Mouse (Mus musculus): ENCODE measurements at regions not wholly inside any gene's neighbourhood (a gene's known extent, or its start where the extent isn't known, plus 50 kb on each side); places are given as distances from the start of the nearest gene placed in this dataset.
A peak's percentile ranks its signal among the peaks of the same experiment; 100 is the strongest.

GRCm38 (mm10) chr10:92389176-92389732 is 333.0 kb downstream of the Nedd1 start:
- no peak for DNase-seq (ENCODE audit: extremely low spot score in 1 of 2, low spot score in 2 of 2)
- H3K27ac ChIP-seq = no peak overlapping the region
- no peak overlapping the region for H3K4me3 ChIP-seq
- no peak for TF ChIP-seq CTCF (IDR thresholded peaks at IDR 0.05)
- intact Hi-C loops (cut with DNase I) = no loop called here

GRCm38 (mm10) chr10:92367126-92367525 is 355.1 kb downstream of the Nedd1 start:
- no peak for TF ChIP-seq CTCF (IDR thresholded peaks at IDR 0.05)
- intact Hi-C loops (cut with DNase I) = no loop called here
- Histone ChIP-seq H3K4me3 (no peak overlapping the region), H3K27ac (no peak overlapping the region)
- no peak for DNase-seq (ENCODE audit: extremely low spot score in 1 of 2, low spot score in 2 of 2)

- H3K27ac ChIP-seq = no peak overlapping the region
- intact Hi-C loops (cut with DNase I) = no loop called here
- no peak for TF ChIP-seq CTCF (IDR thresholded peaks at IDR 0.05)
- no peak for DNase-seq (ENCODE audit: extremely low spot score in 1 of 2, low spot score in 2 of 2)
- no peak overlapping the region for H3K4me3 ChIP-seq
Observed at GRCm38 (mm10) chr10:92356738-92357137, 365.5 kb downstream of the Nedd1 start.

GRCm38 (mm10) chr10:92349043-92349442 is 373.2 kb downstream of the Nedd1 start:
- no peak overlapping the region for H3K27ac ChIP-seq
- intact Hi-C loops (cut with DNase I) = no loop called here
- DNase-seq (ENCODE audit: extremely low spot score in 1 of 2, low spot score in 2 of 2) = no peak
- TF ChIP-seq CTCF (IDR thresholded peaks at IDR 0.05) = no peak
- H3K4me3 ChIP-seq = no peak overlapping the region

GRCm38 (mm10) chr10:92347960-92348675 is 374.1 kb downstream of the Nedd1 start:
- intact Hi-C loops (cut with DNase I) = no loop called here
- no peak for TF ChIP-seq CTCF (IDR thresholded peaks at IDR 0.05)
- Histone ChIP-seq H3K4me3 (no peak overlapping the region), H3K27ac (no peak overlapping the region)
- DNase-seq (ENCODE audit: extremely low spot score in 1 of 2, low spot score in 2 of 2) = no peak

GRCm38 (mm10) chr10:92339671-92340070 is 382.5 kb downstream of the Nedd1 start:
- Histone ChIP-seq H3K4me3 (no peak overlapping the region), H3K27ac (no peak overlapping the region)
- no peak for DNase-seq (ENCODE audit: extremely low spot score in 1 of 2, low spot score in 2 of 2)
- no peak for TF ChIP-seq CTCF (IDR thresholded peaks at IDR 0.05)
- intact Hi-C loops (cut with DNase I) = no loop called here

GRCm38 (mm10) chr10:92336949-92337348 is 385.3 kb downstream of the Nedd1 start:
- TF ChIP-seq CTCF (IDR thresholded peaks at IDR 0.05) = no peak
- Histone ChIP-seq H3K27ac (no peak overlapping the region), H3K4me3 (no peak overlapping the region)
- intact Hi-C loops (cut with DNase I) = no loop called here
- DNase-seq (ENCODE audit: extremely low spot score in 1 of 2, low spot score in 2 of 2) = no peak

GRCm38 (mm10) chr10:92336138-92336537 is 386.1 kb downstream of the Nedd1 start:
- no peak overlapping the region for H3K4me3 ChIP-seq
- DNase-seq (ENCODE audit: extremely low spot score in 1 of 2, low spot score in 2 of 2) = no peak
- H3K27ac ChIP-seq = no peak overlapping the region
- intact Hi-C loops (cut with DNase I) = no loop called here
- TF ChIP-seq CTCF (IDR thresholded peaks at IDR 0.05) = no peak

- Histone ChIP-seq H3K4me3 (no peak overlapping the region), H3K27ac (no peak overlapping the region)
- intact Hi-C loops (cut with DNase I) = no loop called here
- DNase-seq (ENCODE audit: extremely low spot score in 1 of 2, low spot score in 2 of 2) = no peak
- TF ChIP-seq CTCF (IDR thresholded peaks at IDR 0.05) = no peak
Observed at GRCm38 (mm10) chr10:92335141-92335540, 387.1 kb downstream of the Nedd1 start.

GRCm38 (mm10) chr10:92333869-92334268 is 388.4 kb downstream of the Nedd1 start:
- TF ChIP-seq CTCF (IDR thresholded peaks at IDR 0.05) = no peak
- intact Hi-C loops (cut with DNase I) = no loop called here
- Histone ChIP-seq H3K4me3 (no peak overlapping the region), H3K27ac (no peak overlapping the region)
- no peak for DNase-seq (ENCODE audit: extremely low spot score in 1 of 2, low spot score in 2 of 2)

- H3K4me3 ChIP-seq = no peak overlapping the region
- intact Hi-C loops (cut with DNase I) = no loop called here
- DNase-seq (ENCODE audit: extremely low spot score in 1 of 2, low spot score in 2 of 2) = peak in 1 of 2 experiments; percentile 11
- TF ChIP-seq CTCF (IDR thresholded peaks at IDR 0.05) = no peak
- H3K27ac ChIP-seq = no peak overlapping the region
Observed at GRCm38 (mm10) chr10:92333042-92333774, 389.0 kb downstream of the Nedd1 start.

- no peak for TF ChIP-seq CTCF (IDR thresholded peaks at IDR 0.05)
- Histone ChIP-seq H3K4me3 (no peak overlapping the region), H3K27ac (no peak overlapping the region)
- intact Hi-C loops (cut with DNase I) = no loop called here
- DNase-seq (ENCODE audit: extremely low spot score in 1 of 2, low spot score in 2 of 2) = no peak
Observed at GRCm38 (mm10) chr10:92330150-92330549, 392.1 kb downstream of the Nedd1 start.
